Mouse (Mus musculus) CH12.LX (cell line): ENCODE results near the gene Rnf7. TPM values are rescaled to one million over a fixed set of nuclear protein-coding genes. Genes with fewer than 3 reads are reported as not detected.

Experiments used
- DNase-seq: peaks from one replicate; pipeline ENCODE4 v3.0.0-alpha.2; 2013; ENCODE audit errors: extremely low read depth
- H3K27ac ChIP-seq: 2 replicates; pipeline ENCODE4 v1.5.1; 2012; ENCODE audit warnings: low read depth, mild to moderate bottlenecking, control low read depth, moderate library complexity; ENCODE audit not compliant: insufficient read depth
- H3K27me3 ChIP-seq: replicated peaks from 2 replicates; pipeline ENCODE3; 2012; ENCODE audit warnings: inconsistent platforms
- H3K36me3 ChIP-seq, 2 experiments: replicated peaks in 1 of 2; 2 replicates each; pipeline versions ENCODE3 to v1.6.1; 2012; ENCODE audit warnings: inconsistent platforms in 1 of 2, low read length in 1 of 2, mild to moderate bottlenecking in 1 of 2, mixed read lengths in 1 of 2, moderate library complexity in 1 of 2; ENCODE audit not compliant: control insufficient read depth in 1 of 2, insufficient read depth in 1 of 2
- H3K4me1 ChIP-seq, 2 experiments: 2 replicates each; pipeline ENCODE4 v1.6.1; 2012; ENCODE audit warnings: inconsistent platforms in 1 of 2, moderate library complexity in 1 of 2; ENCODE audit not compliant: insufficient read depth in 2 of 2, control insufficient read depth in 1 of 2
- H3K4me2 ChIP-seq: 2 replicates; pipeline ENCODE4 v1.6.1; 2012; ENCODE audit warnings: low read depth, mild to moderate bottlenecking, control low read depth; ENCODE audit not compliant: poor library complexity, insufficient read depth, severe bottlenecking
- H3K4me3 ChIP-seq, 3 experiments: fragments of 150-350 bp in 1 of 3; sonication (generic) in 1 of 3; replicated peaks in 1 of 3; 2 replicates each; pipeline versions ENCODE3 to v1.5.1; 2011 to 2012; ENCODE audit warnings: low read depth in 2 of 3, low read length in 2 of 3, mild to moderate bottlenecking in 2 of 3, moderate library complexity in 2 of 3, control low read depth in 1 of 3, improper control_type of control experiment in 1 of 3, inconsistent platforms in 1 of 3, mixed read lengths in 1 of 3; ENCODE audit not compliant: poor library complexity in 1 of 3
- H3K79me2 ChIP-seq: replicated peaks from 2 replicates; pipeline ENCODE4 v1.6.1; 2012; ENCODE audit warnings: mild to moderate bottlenecking, moderate library complexity; ENCODE audit not compliant: control insufficient read depth, poor library complexity, insufficient read depth, severe bottlenecking; ENCODE audit errors: extremely low read depth
- H3K9ac ChIP-seq: 2 replicates; pipeline ENCODE4 v1.6.1; 2012; ENCODE audit warnings: low read depth, mild to moderate bottlenecking, control low read depth, moderate library complexity; ENCODE audit not compliant: insufficient read depth
- H3K9me3 ChIP-seq: replicated peaks from 2 replicates; pipeline ENCODE3; 2012; ENCODE audit warnings: low read length, inconsistent platforms, mixed read lengths
- BHLHE40 ChIP-seq: IDR thresholded peaks from 2 replicates; pipeline ENCODE4 v1.6.1; 2011; ENCODE audit warnings: mild to moderate bottlenecking, low read depth, low read length, improper control_type of control experiment
- CHD1 ChIP-seq: IDR thresholded peaks from 2 replicates; pipeline ENCODE4 v1.6.1; 2012; ENCODE audit warnings: low read depth, low read length, improper control_type of control experiment, inconsistent platforms
- CHD2 ChIP-seq: IDR thresholded peaks from 2 replicates; pipeline ENCODE4 v1.6.1; 2011; ENCODE audit warnings: low read length, improper control_type of control experiment
- CTCF ChIP-seq, 2 experiments: IDR thresholded peaks in 1 of 2; conservative IDR thresholded peaks in 1 of 2; 2 replicates each; pipeline ENCODE4 v1.5.1; 2011 to 2012; ENCODE audit warnings: low read depth in 2 of 2, low read length in 2 of 2, improper control_type of control experiment in 1 of 2, inconsistent platforms in 1 of 2, mild to moderate bottlenecking in 1 of 2, moderate library complexity in 1 of 2
- E2F4 ChIP-seq: IDR thresholded peaks from 2 replicates; pipeline ENCODE4 v1.6.1; 2011; ENCODE audit warnings: low read depth, low read length, improper control_type of control experiment; ENCODE audit not compliant: insufficient replicate concordance
- ELF1 ChIP-seq: IDR thresholded peaks from 2 replicates; pipeline ENCODE4 v1.6.1; 2014; ENCODE audit warnings: low read depth, mild to moderate bottlenecking, inconsistent platforms, low read length, improper control_type of control experiment
- ETS1 ChIP-seq: conservative IDR thresholded peaks from 2 replicates; pipeline ENCODE4 v1.6.1; 2012; ENCODE audit warnings: low read depth, mild to moderate bottlenecking, inconsistent platforms, low read length, improper control_type of control experiment, moderate library complexity
- GABPA ChIP-seq: IDR thresholded peaks from 2 replicates; pipeline ENCODE4 v1.6.1; 2012; ENCODE audit warnings: low read depth, low read length, improper control_type of control experiment, inconsistent platforms; ENCODE audit not compliant: insufficient replicate concordance
- HCFC1 ChIP-seq: IDR thresholded peaks from 2 replicates; pipeline ENCODE4 v1.6.1; 2012; ENCODE audit warnings: low read depth, mild to moderate bottlenecking, inconsistent platforms, low read length, improper control_type of control experiment
- IRF4 ChIP-seq: IDR thresholded peaks from 2 replicates; pipeline ENCODE4 v1.6.1; 2014; ENCODE audit warnings: low read depth, mild to moderate bottlenecking, inconsistent platforms, low read length, improper control_type of control experiment
- MAZ ChIP-seq: IDR thresholded peaks from 2 replicates; pipeline ENCODE4 v1.6.1; 2012; ENCODE audit warnings: low read depth, mild to moderate bottlenecking, inconsistent platforms, low read length, improper control_type of control experiment, moderate library complexity
- MEF2A ChIP-seq: IDR thresholded peaks from 2 replicates; pipeline ENCODE4 v1.6.1; 2014; ENCODE audit warnings: low read depth, mild to moderate bottlenecking, inconsistent platforms, low read length, improper control_type of control experiment, borderline replicate concordance
- POLR2A ChIP-seq: IDR thresholded peaks from 2 replicates; pipeline ENCODE4 v1.6.1; 2011; ENCODE audit warnings: low read depth, mild to moderate bottlenecking, improper control_type of control experiment, low read length
- POLR2AphosphoS2 ChIP-seq: IDR thresholded peaks from 2 replicates; pipeline ENCODE4 v1.6.1; 2011; ENCODE audit warnings: low read depth, low read length, improper control_type of control experiment
- RCOR1 ChIP-seq: conservative IDR thresholded peaks from 2 replicates; pipeline ENCODE4 v1.6.1; 2012; ENCODE audit warnings: low read depth, mild to moderate bottlenecking, inconsistent platforms, low read length, improper control_type of control experiment
- SIN3A ChIP-seq: IDR thresholded peaks from 2 replicates; pipeline ENCODE4 v1.6.1; 2012; ENCODE audit warnings: low read length, improper control_type of control experiment, inconsistent platforms
- TCF12 ChIP-seq: IDR thresholded peaks from 2 replicates; pipeline ENCODE4 v1.6.1; 2014; ENCODE audit warnings: low read depth, mild to moderate bottlenecking, inconsistent platforms, low read length, improper control_type of control experiment
- USF1 ChIP-seq: IDR thresholded peaks from 2 replicates; pipeline ENCODE4 v1.6.1; 2014; ENCODE audit warnings: low read depth, mild to moderate bottlenecking, inconsistent platforms, low read length, improper control_type of control experiment
- USF2 ChIP-seq: conservative IDR thresholded peaks from 2 replicates; pipeline ENCODE4 v1.6.1; 2011; ENCODE audit warnings: low read depth, low read length, improper control_type of control experiment
- ZKSCAN1 ChIP-seq: IDR thresholded peaks from 2 replicates; pipeline ENCODE4 v1.6.1; 2012; ENCODE audit warnings: low read depth, inconsistent platforms, low read length, improper control_type of control experiment, borderline replicate concordance
- dilution Hi-C: fragments of 300-500 bp; cut with MboI; formaldehyde crosslinking; loops from 2 replicates; pipeline ENCODE4 v1.14.3; 2020; ENCODE audit warnings: low sequenced_read_pairs; ENCODE audit not compliant: extremely low pct_unique_long_range_greater_than_20kb, extremely low pct_ligation_motif_present
- in situ Hi-C: fragments of 300-500 bp; cut with MboI; formaldehyde crosslinking; loops from 3 replicates; pipeline ENCODE4 v1.14.3; 2019; ENCODE audit warnings: low sequenced_read_pairs, low pct_ligation_motif_present, low pct_unique_long_range_greater_than_20kb, mixed read lengths
- polyA plus RNA-seq: library from polyadenylated mRNA; unstranded; fragments of >175 nt; gene quantifications from 2 replicates; pipeline ENCODE4 v1.2.1, GENCODE M21; 2012; ENCODE audit warnings: low read depth; ENCODE audit not compliant: insufficient read length
- total RNA-seq, 2 experiments: library from RNA; depleted of rRNA; stranded (reverse); fragments of 300-350 nt in 1 of 2; fragments of >200 nt in 1 of 2; gene quantifications; 2 replicates each; pipeline ENCODE4 v1.2.3; 2012 to 2014

The Rnf7 gene
- total and polyA plus RNA-seq, 3 experiments, result 131 to 277 (median 135) TPM

DNA sequence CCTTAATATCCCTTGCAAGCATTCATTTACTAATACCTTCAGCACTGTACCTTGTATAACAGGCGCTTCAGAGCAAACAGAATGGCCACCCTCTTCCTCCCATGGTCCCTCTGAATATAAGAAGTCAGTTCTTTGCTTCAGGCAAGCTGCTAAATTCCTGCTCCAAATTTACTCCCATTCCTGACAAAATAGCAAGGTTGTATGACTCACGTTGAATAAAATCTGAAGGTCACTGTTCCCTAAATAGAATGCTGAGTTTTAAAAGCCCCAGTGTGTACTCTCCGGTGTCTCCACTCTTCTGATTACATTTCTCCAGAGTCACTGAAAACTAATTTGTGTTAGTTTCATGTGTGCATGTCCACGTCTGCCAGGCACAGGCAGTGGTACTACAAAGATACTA, 33.1 kb downstream of the Rnf7 start:
- DNase-seq, result no peak
- H3K79me2 ChIP-seq, result no peaks in the 10 kb centered on the region
- no peak overlapping the region for H3K9ac ChIP-seq
- no peak overlapping the region for H3K4me3 ChIP-seq
- no peaks in the 10 kb centered on the region for H3K36me3 ChIP-seq
- H3K27me3 ChIP-seq, result no peaks in the 10 kb centered on the region
- in situ Hi-C loops (no loop called here), dilution Hi-C loops (no loop called here)
- TF ChIP-seq CHD1, result no peak
- TF ChIP-seq IRF4, result no peak
- no peak for TF ChIP-seq POLR2AphosphoS2
- TF ChIP-seq SIN3A, result no peak
- TF ChIP-seq MEF2A, result no peak
- no peak for TF ChIP-seq BHLHE40
- no peak for TF ChIP-seq USF2
- TF ChIP-seq GABPA, result no peak
- no peak for TF ChIP-seq RCOR1
- H3K4me1 ChIP-seq, result peaks cover 4 to 18% of the 10 kb centered on the region in 2 experiments; a peak in 1 of 4 replicates
- H3K4me2 ChIP-seq, result no peak overlapping the region
- no peaks in the 10 kb centered on the region for H3K9me3 ChIP-seq
- H3K27ac ChIP-seq, result no peak overlapping the region

DNA sequence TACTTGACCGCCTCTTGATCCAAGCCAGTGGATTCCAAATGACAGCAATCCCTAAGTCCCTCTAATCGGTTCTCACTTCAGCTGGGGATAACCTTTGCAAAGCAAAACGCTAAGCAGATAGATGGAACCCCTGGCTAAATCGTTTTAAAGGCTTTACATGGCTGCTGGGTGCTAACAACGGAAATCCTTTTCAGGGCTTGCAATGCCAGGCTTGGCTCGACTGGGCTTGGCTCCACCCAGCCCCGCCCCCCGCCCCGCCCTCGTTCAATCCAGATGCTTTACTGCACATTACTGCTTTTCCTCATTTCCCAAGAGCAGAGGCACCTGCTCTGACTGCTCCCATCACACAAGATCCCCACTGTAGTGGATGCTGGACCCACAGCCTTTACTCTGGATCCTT, 36.4 kb downstream of the Rnf7 start:
- Histone ChIP-seq H3K4me3 (peak overlapping the region in 1 of 3 experiments; percentile 9), H3K4me2 (peak overlapping the region; percentile 10), H3K9ac (no peak overlapping the region), H3K27ac (no peak overlapping the region), H3K9me3 (no peaks in the 10 kb centered on the region), H3K36me3 (no peaks in the 10 kb centered on the region), H3K4me1 (peaks cover 4 to 13% of the 10 kb centered on the region in 2 experiments; a peak in 1 of 4 replicates), H3K79me2 (no peaks in the 10 kb centered on the region), H3K27me3 (no peaks in the 10 kb centered on the region)
- no peak for DNase-seq
- dilution Hi-C loops, result no loop called here
- in situ Hi-C loops, result no loop called here
- no peak for TF ChIP-seq POLR2A
- TF ChIP-seq GABPA, result no peak
- TF ChIP-seq E2F4, result no peak
- TF ChIP-seq HCFC1, result no peak
- TF ChIP-seq CHD2, result no peak
- no peak for TF ChIP-seq RCOR1
- no peak for TF ChIP-seq ZKSCAN1
- no peak for TF ChIP-seq ETS1
- no peak for TF ChIP-seq USF1
- no peak for TF ChIP-seq CTCF (conservative IDR thresholded peaks at IDR 0.05 in 1 of 2, IDR thresholded peaks at IDR 0.05 in 1 of 2; ENCODE audit: low read depth in 2 of 2, low read length in 2 of 2)
- no peak for TF ChIP-seq TCF12
- no peak for TF ChIP-seq MAZ
- no peak for TF ChIP-seq ELF1
